Mouse (Mus musculus): ENCODE results near the gene Kcnk7. TPM values are rescaled to one million over a fixed set of nuclear protein-coding genes. Genes with fewer than 3 reads are reported as not detected.
A peak's percentile ranks its signal among the peaks of the same experiment; 100 is the strongest.

Kcnk7 gene
- total RNA-seq, 2 experiments from 2014 or later, result not detected

DNA sequence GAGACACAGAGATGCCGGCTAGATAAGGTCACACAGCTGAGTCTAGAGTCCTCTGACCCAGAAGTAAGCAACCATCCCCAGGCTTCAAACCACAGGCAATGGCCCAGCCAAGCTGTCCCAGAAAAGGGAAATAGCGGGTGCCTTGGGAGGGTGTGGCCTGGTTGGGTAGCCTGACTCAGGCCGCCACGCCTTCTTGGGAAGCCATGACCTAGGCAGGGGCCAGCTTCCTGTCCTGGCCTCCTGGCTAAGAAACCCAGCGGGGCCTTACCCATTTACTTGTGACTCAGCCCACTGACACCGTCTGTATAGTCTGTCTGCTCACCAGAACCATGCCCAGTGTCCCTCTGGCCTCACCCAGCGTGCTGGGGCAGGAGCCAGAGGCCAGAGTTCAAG lies 20.4 kb downstream of the Kcnk7 start:
- DNase-seq (ENCODE audit: low spot score in 2 of 2), result no peak

DNA sequence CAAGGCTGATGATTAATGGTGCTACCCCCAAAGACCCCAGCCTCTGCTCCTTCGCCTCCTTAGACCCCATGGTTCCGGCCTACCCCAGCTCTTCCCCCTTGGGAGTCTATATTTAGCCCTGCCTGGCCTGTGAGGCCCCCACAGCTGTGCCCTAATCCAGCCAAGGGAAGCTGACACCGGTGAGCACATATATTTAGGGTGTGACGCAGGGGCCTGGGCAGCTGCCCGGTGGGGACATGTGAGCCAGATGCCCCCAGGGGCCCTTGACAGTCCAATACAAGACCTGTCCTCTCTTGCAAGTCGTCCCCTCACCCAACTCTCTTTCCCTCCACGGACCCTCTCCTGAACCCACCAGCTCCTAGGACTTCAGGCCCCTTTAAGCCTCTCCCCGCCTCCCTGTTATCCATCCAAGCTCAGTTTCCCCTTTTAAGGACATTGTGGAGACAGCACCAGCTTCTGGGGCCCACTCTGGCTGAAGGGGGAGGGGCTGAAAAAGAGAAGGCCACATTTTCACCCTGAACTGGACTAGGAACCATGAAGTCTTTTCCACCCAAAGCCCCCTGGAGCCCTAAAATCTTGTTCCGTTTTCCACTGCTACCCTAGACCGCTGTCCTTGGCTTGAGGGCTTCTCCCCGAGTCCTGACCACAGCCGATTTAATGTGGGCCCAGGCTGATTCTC lies 21.0 kb downstream of the Kcnk7 start:
- DNase-seq (ENCODE audit: low spot score in 2 of 2), result no peak

DNA sequence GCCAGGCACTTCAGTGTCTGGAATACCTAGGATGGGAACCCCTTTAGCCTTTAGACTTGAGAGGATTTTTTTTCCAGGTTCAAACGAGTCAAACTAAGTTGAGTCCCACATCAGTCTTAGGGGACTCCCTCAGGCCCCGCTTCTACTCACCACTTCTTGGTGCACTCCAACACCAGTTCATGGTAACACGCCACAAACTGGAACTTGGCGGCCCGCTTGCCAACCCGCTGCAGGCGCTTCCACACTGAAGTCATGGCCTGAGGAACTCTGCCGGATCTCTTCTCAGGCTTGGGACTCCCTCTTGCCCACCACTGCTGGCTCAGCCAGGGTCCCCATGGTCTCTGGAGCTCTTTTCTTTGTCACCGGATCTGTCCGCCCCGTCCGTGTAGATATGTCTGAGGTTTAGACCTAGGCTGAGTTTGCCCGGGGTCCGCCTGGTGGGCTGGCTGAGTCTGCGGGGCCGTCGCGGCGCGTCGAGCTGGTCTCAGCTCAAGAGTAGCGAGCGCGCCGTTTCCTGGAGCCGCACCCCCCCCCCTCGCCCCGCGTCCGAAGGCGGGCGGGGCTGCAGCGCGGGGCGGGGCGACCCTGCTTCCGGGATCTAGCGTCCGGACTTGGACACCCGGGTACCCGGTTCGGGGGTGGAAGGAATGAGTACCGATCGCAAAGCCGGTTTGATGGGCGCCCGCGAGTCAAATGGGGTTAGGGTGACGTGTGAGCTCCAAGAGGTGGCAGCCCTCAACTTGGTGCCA lies 21.8 kb downstream of the Kcnk7 start, which contains the start of gene Ehbp1l1:
Gene Ehbp1l1, minus strand, starts transcription at position 551 of the 749 bp plus-strand sequence.
- DNase-seq (ENCODE audit: low spot score in 2 of 2), result no peak

DNA sequence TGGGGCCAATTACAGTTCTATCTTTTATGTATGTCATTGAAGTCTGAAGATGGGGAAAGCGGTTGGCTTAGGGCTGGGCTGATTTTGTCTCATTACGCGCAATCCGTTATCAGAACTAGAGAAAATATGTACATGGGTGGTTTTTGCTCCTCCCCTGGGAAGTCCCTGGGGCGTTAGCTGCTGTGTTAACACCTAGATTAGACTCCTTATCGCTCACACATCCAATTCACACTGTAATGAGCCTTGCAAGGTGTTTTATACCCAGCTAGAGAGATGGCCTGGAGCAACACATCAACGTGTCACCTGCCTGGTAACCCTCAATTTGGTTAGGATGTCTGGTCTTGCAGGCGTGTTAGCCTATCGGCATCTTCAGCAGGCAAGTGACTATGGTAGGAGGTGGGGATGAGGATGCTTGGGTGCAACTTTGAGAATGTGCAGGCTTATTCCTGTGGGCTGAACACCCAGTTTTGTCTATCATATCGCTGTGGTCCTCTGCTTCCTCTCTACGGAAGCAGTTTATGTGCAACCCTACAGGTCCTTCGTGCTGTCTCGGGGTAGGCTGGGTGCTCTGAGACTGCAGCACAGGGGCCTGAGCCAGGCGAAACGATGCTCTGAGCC lies 22.9 kb downstream of the Kcnk7 start:
- DNase-seq (ENCODE audit: low spot score in 2 of 2), result no peak

DNA sequence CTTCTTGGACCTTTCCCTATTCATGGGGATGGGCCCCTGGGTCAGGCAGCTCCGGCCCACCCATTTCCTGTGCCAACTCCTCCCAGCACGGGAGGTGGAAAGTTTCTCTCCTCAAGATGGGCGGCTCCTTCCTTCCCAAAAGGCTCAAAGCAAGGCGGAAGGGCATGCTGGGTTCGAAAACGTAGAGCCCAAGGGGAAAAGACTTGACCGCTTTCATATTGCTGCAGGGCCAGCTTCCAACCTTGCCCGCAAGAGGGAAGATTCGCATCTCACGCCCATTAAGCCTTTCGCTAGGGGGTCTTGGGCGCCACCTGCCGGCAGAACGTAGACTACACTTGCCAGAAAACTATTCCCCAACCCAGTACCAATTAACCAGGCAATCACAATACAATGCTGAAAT lies 23.5 kb downstream of the Kcnk7 start:
- peak; percentile 83 to 91 for DNase-seq (ENCODE audit: low spot score in 2 of 2)

DNA sequence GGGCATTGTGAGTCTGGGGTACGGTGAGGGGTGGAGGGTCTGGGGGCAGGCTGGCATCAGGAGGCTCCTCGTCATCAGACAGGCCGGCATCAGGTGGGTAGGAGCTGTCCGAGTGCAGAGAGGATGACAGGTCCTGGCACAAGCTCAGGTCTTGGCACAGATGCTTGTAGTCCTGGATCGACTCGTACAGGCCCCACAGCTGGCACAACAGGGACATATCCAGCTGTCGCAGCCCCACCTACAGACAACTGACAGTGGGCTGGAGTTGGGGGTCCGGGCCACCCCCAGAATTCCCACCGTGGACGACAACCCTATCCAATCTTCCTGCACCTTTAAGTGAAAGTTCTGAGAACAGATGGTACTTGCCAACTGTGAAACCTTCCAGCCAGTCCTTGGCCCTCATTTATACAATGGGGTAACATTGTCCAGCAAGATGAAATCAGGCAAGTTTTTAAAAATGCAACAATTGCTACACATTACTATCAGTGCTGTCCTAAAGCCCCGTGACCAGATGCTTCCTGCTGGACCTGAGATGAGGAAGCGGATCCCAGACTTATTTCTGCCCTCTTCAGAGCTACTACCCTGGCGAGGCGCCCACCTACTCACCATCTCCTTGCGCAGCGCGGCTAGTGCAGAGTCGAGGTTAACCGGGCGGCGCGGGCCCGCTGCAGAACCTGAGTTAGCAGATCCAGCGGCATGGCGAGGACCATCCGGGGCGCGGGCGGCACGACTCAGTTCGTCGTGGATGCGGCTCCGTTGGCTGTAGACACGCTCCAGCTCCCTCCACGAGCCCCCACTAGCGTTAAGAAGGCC lies 24.7 kb downstream of the Kcnk7 start:
- DNase-seq (ENCODE audit: low spot score in 2 of 2), result peak; percentile 57 to 62

DNA sequence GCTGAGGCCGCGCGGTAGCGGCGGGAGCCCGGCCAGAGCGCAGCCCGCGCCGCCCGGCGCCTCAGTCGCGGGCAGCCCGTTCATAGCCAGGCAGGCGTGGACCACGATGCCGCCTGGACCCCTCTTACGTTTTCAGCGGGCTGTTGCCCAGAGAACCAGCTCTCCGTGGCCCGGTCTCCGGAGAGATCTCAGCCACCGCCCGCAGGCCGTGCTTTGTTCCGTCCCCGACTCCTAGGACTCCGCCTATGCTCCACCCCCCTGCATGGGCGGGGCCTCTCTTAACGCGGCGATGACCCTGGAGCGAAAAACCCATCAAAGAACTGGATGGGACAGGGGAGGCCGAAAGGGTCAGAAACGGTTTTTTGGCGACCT lies 25.3 kb downstream of the Kcnk7 start, which contains the start of gene Fam89b:
Gene Fam89b, minus strand, starts transcription at position 210 of the 372 bp plus-strand sequence.
- DNase-seq (ENCODE audit: low spot score in 2 of 2), result peak; percentile 83 to 86

DNA sequence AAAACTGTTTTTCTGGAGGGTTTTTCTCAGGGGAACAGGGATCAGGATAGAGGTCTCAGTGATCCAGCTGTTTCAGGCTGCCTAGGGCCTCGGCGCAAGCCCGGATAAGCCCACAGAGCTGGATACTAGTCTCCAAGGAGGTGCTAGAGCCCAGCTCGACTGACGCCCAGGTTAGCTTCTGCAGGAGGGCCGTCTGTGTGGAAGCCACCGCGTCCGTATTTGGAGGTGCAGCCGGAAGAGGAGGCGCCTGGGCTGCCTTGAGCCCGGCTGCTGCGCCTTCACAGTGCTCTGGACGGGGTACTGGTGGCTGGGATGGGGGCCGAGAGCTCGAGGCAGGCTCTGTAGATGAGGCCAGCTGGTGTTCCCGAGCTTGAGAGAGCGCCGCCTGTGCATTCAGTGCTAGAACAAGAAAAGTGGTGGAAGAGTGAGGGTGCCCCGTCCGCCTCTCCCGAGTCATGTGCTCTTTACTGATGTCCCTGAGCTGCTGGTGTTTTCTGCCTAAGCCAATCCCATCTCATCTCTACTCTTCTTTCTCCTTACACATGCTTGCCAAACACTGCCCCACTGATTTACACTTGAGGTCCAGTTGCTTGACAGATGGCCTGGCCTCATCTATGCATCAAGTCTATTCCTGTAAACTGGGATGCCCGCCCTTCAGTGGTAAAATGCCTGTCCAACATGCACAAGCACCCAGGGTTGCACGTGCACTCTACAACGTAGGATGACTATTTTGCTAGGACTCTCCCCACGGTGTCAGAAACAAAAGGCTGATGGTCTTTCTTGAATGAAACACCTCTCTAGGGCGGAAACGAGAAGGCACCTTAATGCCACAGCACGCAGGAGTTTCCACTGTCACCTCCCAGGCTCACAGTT lies 26.4 kb downstream of the Kcnk7 start:
- no peak for DNase-seq (ENCODE audit: low spot score in 2 of 2)

DNA sequence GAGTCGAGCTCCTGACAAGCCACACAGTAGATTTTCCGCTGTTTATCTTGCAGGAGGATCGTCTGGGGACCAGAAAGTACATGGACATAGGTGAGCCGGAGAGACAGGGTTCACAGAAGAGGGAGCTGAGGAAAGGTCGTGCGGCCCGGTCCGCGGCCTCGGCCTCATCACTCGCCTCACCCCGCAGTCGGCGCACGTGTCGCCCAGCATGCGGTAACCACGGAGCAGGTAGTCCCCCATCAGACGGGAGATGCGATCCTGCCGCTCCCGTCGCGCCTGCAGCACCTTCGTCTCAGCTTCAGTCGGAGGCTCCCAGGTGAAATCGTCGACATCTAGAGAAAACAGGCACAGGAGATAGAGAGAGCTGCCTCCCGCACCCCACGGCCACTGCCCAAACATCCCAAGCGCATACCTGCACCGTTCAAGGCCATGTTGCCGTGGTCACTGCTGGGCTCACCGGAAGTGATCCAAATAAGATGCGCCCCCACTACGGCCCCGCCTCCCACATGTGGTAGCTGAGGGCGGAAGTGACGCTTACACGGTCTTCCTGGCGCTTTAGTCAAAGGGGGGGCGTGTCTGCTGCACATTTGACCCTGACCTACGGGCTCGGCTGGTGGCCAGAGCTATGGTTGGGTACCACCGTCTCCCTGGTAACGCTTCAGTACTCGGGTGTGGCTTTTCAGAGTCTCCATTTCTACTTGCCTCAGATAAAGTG lies 27.3 kb downstream of the Kcnk7 start:
- DNase-seq (ENCODE audit: low spot score in 2 of 2), result peak; percentile 94 to 95

DNA sequence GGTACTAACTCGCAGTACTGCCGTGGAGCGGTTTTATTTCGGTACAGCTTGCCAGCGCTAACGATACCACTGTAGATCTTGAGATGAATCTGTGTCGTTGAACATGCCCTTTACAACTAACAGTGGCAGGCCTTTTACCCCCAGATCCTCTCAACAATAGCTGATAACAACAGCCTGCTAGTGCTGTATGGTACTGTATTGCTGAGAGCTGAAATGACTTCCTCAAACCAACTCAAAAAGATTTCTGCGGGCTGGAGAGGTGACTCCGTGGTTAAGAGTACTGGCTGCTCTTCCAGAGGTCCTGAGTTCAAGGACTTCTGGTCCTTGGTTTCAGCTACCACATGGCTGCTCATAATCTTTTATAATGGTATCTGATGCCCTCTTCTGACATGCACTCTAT lies 30.2 kb downstream of the Kcnk7 start:
- DNase-seq (ENCODE audit: low spot score in 2 of 2), result no peak

DNA sequence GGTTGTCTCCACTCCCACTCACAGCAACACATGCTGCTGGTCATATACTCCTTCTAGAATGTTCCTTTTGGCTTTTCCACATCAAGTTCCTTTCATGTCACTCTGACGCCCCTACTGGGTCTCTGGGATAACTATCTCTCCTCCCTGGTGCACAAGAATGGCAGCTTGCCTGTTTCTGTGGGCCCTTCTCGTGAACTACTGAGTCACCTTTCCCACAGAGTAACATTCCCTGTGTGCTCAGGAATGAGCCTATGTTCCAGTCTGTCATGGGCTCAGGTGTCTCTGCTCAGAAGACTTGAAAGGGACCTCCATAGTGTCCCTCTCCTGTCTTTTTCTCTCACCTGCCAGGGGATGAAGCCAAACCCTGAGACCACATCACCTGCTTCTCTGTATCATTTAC lies 35.3 kb downstream of the Kcnk7 start:
- no peak for DNase-seq (ENCODE audit: low spot score in 2 of 2)

DNA sequence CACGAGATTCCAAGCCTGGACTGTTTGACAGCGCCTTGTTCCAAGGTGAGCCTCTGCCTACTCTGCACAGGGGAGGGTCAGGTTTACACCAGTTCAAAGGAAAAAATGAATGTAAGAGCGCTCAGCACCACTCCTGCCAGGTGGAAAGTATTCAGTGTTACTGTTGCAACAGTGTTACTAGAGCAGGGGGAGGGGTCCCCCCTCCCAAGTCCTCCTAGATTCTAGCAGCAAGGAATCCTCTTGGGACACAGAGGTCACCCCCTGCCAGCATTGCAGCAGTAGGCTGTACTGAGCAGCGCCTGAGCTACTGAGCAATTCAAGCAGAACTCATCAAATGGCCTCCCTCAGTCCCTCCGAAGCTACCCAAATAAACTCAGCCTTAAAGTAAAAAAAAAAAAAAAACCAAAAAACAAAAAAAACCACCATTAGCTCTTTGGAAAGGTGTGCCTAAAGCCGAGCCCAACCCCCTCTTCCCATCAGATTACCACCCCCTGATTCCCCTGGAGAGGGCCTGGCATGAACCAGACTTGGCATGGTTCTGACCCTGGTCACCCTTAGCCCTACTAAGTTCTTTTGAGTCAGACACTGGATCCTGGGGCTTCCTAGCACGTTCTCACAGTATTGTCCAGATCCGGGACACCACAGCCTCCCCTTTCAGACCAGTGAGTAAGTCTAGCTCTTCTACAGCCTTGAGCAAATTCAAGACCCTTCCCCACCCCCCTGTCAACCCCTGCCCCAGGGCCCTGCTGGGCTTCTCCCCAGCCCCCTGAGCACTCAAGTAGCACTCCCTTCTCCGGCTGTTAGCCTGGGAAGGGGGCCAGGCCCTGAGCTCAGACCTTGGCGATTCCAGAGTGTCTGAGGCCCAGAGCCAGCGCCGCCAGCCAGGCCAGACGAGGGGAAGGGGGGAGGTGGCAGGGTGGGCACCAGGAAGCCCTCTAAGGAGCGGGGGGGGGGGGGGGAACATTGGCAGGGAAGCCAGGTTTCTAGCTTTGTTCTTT lies 36.5 kb downstream of the Kcnk7 start, which contains the start of gene Ltbp3:
Gene Ltbp3, plus strand, starts transcription at position 585 of the 998 bp plus-strand sequence.
- DNase-seq (ENCODE audit: low spot score in 2 of 2), result peak in 1 of 2 experiments; percentile 36

DNA sequence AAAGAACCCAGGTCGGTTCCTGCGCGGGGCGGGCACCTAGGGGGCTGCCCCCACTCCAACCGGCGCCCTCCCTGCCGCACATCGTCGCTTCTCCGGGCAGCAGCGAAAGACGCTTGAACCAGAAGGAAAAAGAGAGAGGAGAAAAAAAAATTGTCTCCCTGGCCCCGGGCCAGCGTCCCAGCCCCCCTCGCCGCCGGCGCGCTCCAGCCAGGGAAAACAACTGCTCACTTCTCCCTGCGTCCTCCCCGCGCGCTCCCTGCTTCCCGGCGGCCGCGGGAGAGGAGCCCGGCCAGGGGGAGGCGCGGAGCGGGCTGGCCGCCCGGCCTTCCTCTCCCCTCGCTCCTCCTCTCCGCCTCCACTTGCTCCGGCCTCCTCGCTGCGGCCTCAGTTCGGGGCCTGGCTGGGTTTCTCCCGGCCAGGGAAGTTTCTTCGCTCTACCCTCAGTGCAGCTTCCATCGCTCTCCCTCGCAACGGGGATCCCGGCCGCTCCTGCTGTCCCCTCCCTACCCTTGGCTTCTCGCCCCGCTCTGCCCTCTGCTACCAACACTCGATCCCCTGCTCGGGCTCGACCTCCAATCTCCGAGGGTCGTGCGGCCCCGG lies 37.6 kb downstream of the Kcnk7 start:
- peak; percentile 57 to 77 for DNase-seq (ENCODE audit: low spot score in 2 of 2)

DNA sequence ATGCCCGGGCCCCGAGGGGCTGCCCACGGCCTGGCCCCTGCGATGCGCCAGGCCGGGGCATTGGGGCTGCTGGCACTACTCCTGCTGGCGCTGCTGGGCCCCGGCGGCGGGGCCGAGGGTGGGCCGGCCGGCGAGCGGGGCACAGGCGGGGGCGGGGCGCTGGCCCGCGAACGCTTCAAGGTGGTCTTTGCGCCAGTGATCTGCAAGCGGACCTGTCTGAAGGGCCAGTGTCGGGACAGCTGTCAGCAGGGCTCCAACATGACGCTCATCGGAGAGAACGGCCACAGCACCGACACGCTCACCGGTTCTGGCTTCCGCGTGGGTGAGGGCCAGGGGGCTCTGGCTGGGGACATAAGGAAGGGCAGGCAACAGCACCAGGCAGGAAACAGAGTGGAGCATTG lies 38.1 kb downstream of the Kcnk7 start:
- DNase-seq (ENCODE audit: low spot score in 2 of 2), result no peak

DNA sequence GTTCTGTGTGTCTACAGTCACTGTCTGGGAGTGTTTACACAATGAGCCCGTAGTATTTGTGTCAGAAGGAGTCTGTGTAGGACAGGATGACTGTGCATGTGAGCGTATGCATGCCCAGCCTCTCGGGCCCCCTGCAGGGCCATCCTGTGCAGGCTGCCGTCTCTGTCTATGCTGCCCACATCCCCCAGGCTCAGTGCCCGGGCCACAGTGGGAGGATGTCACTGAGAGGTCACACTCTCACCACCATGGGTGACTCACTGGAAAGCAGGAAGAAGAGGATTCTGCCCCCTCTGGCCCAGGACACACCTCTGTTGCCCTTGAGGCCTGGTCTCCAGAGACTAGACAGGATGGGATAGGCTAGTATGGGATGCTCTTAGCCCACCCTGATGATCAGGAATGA lies 39.4 kb downstream of the Kcnk7 start:
- no peak for DNase-seq (ENCODE audit: low spot score in 2 of 2)

DNA sequence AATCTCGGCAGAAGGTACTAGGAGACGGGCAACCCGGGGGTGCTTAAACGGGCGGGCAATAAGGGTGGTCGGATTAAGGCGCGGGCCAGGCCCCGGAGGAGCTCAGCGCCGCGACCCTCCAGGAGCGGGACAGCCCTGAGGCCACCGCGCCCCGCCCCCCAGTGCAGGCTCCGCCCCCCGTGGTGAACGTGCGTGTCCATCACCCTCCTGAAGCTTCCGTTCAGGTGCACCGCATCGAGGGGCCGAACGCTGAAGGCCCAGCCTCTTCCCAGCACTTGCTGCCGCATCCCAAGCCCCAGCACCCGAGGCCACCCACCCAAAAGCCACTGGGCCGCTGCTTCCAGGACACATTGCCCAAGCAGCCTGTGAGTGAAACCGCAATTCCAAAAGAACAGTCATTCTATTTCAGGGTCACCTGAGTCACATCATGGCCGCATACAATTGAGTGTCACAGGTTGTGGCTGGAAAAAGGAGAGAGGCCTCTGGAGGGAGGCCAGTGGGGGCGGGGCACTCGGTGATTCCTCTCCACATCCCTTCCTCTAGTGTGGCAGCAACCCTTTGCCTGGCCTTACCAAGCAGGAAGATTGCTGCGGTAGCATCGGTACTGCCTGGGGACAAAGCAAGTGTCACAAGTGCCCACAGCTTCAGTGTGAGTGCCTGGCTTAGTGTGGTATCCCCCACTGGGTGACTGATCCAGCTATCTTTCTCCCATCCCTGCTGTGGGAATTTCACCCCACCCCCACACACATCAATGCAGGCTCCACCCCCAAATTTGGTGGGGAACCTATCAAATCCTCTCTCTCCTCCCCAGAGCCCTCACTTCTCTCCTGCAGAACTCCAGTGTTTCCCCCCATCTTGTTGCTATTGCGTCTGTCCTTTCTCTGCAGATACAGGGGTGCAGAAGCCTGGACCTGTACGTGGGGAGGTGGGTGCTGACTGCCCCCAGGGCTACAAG lies 41.9 kb downstream of the Kcnk7 start:
- no peak for DNase-seq (ENCODE audit: low spot score in 2 of 2)

DNA sequence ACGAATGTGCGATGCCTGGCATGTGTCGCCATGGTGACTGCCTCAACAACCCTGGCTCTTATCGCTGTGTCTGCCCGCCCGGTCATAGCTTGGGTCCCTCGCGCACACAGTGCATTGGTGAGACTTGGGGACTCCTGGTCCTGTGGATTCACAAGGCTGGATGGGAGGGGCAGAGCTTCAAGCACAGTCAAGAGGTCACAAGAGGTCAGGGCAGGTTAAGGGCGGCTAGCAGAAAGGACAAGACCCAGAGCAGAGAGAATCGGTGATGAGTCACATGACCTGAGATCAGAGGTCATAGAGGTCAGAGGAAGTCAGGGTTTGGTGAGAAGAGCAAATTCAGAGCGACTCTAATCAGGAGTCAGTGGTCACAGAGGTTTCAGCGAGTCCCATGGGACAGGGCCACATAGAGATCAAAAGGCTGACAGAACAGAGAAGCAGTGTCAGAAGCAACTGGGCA lies 42.8 kb downstream of the Kcnk7 start:
- no peak for DNase-seq (ENCODE audit: low spot score in 2 of 2)
